Mouse (Mus musculus) hindbrain, embryonic 15.5 days (tissue): Measurements from ENCODE around the gene Mepce. TPM values are rescaled to one million over a fixed set of nuclear protein-coding genes. Genes with fewer than 3 reads are reported as not detected.

Source experiments
- ATAC-seq: fragments of 200-750 bp; cut with Nextera tagmentation; 2 replicates; pipeline ENCODE4 v1.8.0; 2017; ENCODE audit warnings: low read depth, moderate number of reproducible peaks, moderate TSS enrichment; ENCODE audit not compliant: low FRiP score
- H3K27ac ChIP-seq: fragments of 300-500 bp; sonication (generic); replicated peaks from 2 replicates; pipeline ENCODE4 v1.5.1; 2015; ENCODE audit warnings: mild to moderate bottlenecking, inconsistent platforms
- H3K27me3 ChIP-seq: fragments of 300-500 bp; sonication (generic); 2 replicates; pipeline ENCODE4 v1.6.1; 2015; ENCODE audit warnings: control low read depth, inconsistent platforms
- H3K36me3 ChIP-seq: fragments of 300-500 bp; sonication (generic); 2 replicates; pipeline ENCODE4 v1.6.1; 2015; ENCODE audit warnings: control low read depth, inconsistent platforms
- H3K4me1 ChIP-seq: fragments of 300-500 bp; sonication (generic); replicated peaks from 2 replicates; pipeline ENCODE4 v1.6.1; 2015; ENCODE audit warnings: control low read depth, inconsistent platforms
- H3K4me2 ChIP-seq: fragments of 300-500 bp; sonication (generic); 2 replicates; pipeline ENCODE4 v1.6.1; 2015; ENCODE audit warnings: moderate library complexity, mild to moderate bottlenecking, inconsistent platforms
- H3K4me3 ChIP-seq: fragments of 300-500 bp; sonication (generic); 2 replicates; pipeline ENCODE4 v1.5.1; 2015; ENCODE audit warnings: mild to moderate bottlenecking, inconsistent platforms
- H3K9ac ChIP-seq: fragments of 300-500 bp; sonication (generic); 2 replicates; pipeline ENCODE4 v1.6.1; 2015; ENCODE audit warnings: inconsistent platforms
- H3K9me3 ChIP-seq: fragments of 300-500 bp; sonication (generic); 2 replicates; pipeline ENCODE4 v1.6.1; 2016; ENCODE audit warnings: control low read depth, inconsistent platforms
- whole genome bisulfite sequencing: fragments of 180-500 bp; shearing (Covaris S2); methylation state at CpG from one replicate; pipeline ENCODE4 v1.1.7; 2015; 5-methylcytosine and 5-hydroxymethylcytosine counted together
- polyA plus RNA-seq: library from polyadenylated mRNA; unstranded; fragments of >200 nt; fragmentation: Nextera tagmentation; extraction: Ambion mirVana; gene quantifications from 2 replicates; pipeline ENCODE4 v1.2.1, GENCODE M21; 2015

Gene Mepce
- polyA plus RNA-seq, 1 experiment from 2014 or later, result 11.0 TPM

DNA sequence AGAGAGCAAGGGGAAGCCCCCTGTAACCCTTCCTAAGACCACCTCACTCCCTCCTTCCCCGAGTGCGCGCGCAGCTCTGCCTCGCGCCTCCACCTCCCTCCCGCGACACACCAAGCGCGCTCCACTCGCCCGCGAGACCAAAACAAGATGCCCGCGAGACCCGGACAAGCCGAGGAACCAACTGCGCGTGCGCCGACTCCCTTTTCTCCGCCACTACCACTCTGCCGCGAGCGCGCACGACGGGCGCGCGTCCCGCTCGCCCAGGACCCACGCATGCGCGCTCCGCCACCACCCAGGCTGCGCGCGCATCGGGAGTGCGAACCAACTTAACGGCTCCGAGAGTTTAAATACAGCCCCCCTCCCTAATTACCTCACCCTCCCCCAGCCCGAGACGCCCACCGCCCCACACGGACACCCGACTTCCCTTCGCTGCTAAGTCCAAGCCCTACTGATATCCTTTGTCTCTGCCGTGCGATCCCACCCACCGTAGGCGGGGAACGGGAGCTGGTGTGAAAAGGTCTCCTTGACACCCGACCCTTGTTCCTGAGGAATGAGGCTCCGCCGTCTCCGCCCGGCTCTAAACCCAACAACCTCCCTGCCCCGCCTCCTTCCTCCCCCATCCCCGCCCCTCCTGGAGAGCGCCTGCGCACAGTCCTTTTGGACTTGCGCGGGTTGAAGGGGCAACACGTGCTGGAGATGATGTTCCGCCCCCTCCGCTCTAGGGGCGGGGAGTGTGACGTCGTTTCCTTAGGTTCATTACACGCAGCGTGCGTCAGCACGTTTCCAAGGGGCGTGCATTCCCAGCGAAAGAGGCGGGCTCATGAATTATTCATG is 1.1 kb downstream of the Mepce start:
- Histone ChIP-seq H3K9me3 (no peaks in the 10 kb centered on the region), H3K4me3 (peak overlapping the region; percentile 77), H3K27me3 (no peaks in the 10 kb centered on the region; the same call in 1 of the 2 replicates), H3K4me2 (peak overlapping the region; percentile 79), H3K27ac (peak overlapping the region; percentile 99), H3K4me1 (peaks cover 47% of the 10 kb centered on the region), H3K36me3 (peaks cover 21% of the 10 kb centered on the region), H3K9ac (peak overlapping the region; percentile 93)
- ATAC-seq, result peak; percentile 90
- WGBS, result under 1% methylated on average over 76 of the region's 79 CpGs

DNA sequence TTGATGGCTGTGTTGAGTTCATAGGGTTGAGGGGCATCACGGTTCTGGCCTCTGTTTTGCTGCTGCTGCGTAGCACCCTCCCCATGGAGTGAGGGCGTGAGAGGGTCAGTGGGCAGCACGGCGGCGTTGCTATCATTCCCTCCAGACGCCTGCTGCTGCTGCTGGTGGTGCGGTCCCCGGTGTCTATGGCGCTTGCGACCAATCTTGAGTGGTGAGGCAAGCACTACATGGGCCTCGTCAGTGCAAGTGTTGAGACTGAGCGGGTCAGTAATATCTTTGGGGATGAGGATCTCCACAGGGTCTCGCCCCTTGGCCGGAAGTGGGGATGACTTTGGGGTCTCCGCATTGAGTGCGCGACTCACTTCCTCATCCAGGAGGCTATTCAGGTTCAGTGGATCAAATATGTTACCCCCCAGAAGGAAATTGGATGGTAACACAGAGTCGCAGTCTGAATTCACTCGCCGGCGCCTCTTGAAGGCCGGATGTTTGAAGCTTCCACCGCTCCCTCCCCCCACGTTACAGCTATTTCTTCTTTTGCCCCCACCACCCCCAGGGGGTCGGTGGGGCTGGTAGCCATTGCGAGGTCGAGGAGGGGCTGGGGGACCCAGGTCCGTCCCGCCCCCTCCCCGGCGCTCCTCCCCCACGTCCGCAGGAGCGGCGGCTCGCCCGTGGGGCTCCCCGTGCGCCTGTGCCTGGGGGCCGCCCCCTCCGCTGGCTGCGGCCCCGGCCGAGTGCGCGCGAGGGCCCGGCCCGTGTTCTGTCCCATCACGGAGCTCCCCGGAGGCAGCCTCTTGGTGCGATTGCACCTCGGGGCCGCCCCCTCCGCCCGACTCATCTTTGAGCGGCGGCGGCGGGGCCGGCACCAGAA is 2.1 kb downstream of the Mepce start:
- peaks cover 56% of the 10 kb centered on the region for H3K4me1 ChIP-seq
- H3K9ac ChIP-seq, result peak overlapping the region; percentile 93
- H3K4me3 ChIP-seq, result peak overlapping the region; percentile 77
- peak; percentile 9; the same call in 1 of the 2 replicates for ATAC-seq
- peaks cover 30% of the 10 kb centered on the region for H3K36me3 ChIP-seq
- no peaks in the 10 kb centered on the region for H3K9me3 ChIP-seq
- H3K27ac ChIP-seq, result peak overlapping the region; percentile 99
- H3K27me3 ChIP-seq, result no peaks in the 10 kb centered on the region; the same call in 1 of the 2 replicates
- WGBS, result 2% methylated on average over 44 of the region's 62 CpGs
- H3K4me2 ChIP-seq, result peak overlapping the region; percentile 79

DNA sequence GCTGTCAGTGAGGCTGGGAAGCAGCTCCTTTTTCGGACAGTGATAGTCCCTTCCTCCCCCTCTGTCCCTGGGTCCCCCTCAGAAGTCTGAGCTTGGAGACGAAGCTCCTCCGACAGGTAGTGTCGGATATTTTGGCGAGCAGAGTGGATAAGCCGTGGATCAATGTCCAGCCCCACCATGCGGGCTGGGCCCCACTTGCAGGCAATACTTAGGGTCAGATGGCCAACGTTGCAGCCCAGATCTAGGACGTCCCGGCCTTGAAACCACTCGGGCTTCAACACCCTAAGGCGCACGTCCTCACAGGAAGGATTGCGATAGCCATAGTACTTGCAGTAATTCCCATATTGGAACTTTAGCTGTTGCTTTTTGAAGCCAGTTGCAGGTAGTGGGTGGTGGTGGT is 2.9 kb downstream of the Mepce start:
- peaks cover 64% of the 10 kb centered on the region for H3K4me1 ChIP-seq
- WGBS, result 84% methylated on average over 14 of the region's 14 CpGs
- peak overlapping the region; percentile 79 for H3K4me2 ChIP-seq
- ATAC-seq, result no peak
- H3K9me3 ChIP-seq, result no peaks in the 10 kb centered on the region
- H3K36me3 ChIP-seq, result peaks cover 30% of the 10 kb centered on the region
- H3K9ac ChIP-seq, result peak overlapping the region; percentile 93
- H3K4me3 ChIP-seq, result peak overlapping the region; percentile 77
- H3K27ac ChIP-seq, result peak overlapping the region; percentile 99; the same call in 1 of the 2 replicates
- H3K27me3 ChIP-seq, result no peaks in the 10 kb centered on the region; the same call in 1 of the 2 replicates

DNA sequence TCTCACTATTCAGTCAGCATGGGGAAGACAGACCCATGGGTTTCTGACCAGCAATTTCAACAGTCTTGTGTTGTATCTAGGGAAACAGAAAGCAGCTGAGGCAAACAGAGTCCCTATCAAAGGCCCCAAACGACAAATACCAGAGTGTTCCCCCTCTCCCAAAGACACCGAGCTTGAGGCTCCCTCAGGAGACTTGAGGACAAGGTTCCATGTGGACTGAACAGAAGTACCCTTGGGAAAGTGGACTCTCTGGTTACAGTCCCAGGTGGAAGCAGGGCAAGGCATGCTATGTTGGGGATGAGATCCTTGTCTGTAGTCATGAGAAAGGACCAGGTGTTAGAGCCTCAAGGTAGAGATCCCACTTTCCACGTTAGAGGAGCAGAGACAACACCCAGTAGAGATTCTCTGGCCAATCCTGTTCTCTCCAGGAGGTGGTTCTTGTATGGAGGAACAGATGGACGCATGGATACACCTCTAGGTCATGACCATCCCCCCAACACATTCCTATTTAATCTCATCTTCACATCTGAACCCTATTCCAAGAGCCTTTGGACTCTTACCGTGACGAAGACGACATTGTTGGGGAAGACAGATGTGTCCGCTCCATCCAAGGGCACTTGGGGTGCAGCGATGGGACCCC is 3.4 kb downstream of the Mepce start:
- Histone ChIP-seq H3K4me1 (peaks cover 66% of the 10 kb centered on the region), H3K9me3 (no peaks in the 10 kb centered on the region), H3K4me2 (peak overlapping the region; percentile 79), H3K4me3 (peak overlapping the region; percentile 77), H3K9ac (peak overlapping the region; percentile 93), H3K27me3 (no peaks in the 10 kb centered on the region; the same call in 1 of the 2 replicates), H3K27ac (no peak overlapping the region), H3K36me3 (peaks cover 30% of the 10 kb centered on the region)
- ATAC-seq, result no peak
- 64% methylated on average over 9 of the region's 9 CpGs for WGBS

DNA sequence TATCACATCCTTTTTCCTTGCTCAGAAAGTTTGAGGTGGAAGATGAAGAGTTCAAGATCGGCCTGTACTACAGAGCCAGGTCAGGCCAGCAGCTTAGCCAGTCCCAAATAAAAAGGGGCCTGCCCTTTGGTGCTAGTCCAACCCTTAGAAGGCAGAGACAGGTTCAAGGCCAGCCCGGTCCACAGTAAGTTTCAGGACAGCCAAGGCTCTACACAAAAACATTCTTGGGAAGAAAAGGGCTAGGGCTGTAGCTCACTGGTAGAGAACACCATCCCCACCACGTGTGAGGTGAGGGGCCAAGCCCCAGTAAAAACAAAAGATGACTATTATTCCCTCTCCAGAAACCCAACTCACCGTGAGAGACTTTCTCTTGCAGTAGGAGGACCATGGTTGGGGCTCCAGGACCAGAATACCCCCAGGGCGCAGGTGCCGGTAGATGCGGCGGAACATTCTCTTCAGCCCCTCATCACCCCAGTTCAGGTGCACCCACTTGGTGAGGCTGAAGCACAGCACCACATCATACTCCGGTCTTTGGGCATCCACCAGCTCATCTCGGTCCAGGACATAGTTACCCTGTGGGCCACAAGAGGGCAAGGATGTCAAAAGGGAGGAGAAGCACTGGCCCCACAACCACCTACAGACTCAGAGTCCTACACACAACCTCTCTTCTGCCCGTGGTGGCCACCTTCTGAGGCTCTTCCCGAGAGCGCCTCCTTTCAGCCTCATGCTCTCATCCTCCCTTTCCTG is 4.5 kb downstream of the Mepce start:
- ATAC-seq, result no peak
- no peak overlapping the region for H3K27ac ChIP-seq
- peaks cover 64% of the 10 kb centered on the region for H3K4me1 ChIP-seq
- H3K9me3 ChIP-seq, result no peaks in the 10 kb centered on the region
- H3K4me3 ChIP-seq, result peak overlapping the region; percentile 77
- H3K9ac ChIP-seq, result peak overlapping the region; percentile 93; the same call in 1 of the 2 replicates
- H3K27me3 ChIP-seq, result no peaks in the 10 kb centered on the region
- WGBS, result 80% methylated on average over 13 of the region's 13 CpGs
- peaks cover 30% of the 10 kb centered on the region for H3K36me3 ChIP-seq
- H3K4me2 ChIP-seq, result peak overlapping the region; percentile 79

DNA sequence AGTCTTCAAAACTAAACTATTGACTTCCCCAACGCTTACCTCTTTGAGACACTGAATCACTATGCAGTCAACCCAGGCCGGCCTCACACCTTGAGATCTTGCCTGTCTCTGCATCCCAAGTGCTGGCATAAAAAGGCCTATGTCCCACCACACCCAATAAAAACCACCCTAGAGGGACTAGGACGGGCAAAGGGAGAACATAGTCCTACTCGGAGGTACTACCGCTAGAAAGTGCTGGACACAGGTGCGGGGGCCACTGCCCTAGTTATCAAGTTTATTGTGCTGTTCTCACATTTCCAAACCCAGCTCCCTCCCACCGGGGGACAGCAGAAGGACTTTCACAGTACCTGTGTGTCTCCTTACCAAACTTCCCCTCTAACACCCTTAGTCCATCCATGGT is 5.8 kb downstream of the Mepce start:
- H3K27ac ChIP-seq, result no peak overlapping the region
- H3K9me3 ChIP-seq, result no peaks in the 10 kb centered on the region
- H3K4me3 ChIP-seq, result no peak overlapping the region
- H3K27me3 ChIP-seq, result no peaks in the 10 kb centered on the region
- peaks cover 30% of the 10 kb centered on the region for H3K36me3 ChIP-seq
- no peak overlapping the region for H3K9ac ChIP-seq
- no peak overlapping the region for H3K4me2 ChIP-seq
- 96% methylated on average over 7 of the region's 7 CpGs for WGBS
- H3K4me1 ChIP-seq, result peaks cover 60% of the 10 kb centered on the region
- no peak for ATAC-seq

DNA sequence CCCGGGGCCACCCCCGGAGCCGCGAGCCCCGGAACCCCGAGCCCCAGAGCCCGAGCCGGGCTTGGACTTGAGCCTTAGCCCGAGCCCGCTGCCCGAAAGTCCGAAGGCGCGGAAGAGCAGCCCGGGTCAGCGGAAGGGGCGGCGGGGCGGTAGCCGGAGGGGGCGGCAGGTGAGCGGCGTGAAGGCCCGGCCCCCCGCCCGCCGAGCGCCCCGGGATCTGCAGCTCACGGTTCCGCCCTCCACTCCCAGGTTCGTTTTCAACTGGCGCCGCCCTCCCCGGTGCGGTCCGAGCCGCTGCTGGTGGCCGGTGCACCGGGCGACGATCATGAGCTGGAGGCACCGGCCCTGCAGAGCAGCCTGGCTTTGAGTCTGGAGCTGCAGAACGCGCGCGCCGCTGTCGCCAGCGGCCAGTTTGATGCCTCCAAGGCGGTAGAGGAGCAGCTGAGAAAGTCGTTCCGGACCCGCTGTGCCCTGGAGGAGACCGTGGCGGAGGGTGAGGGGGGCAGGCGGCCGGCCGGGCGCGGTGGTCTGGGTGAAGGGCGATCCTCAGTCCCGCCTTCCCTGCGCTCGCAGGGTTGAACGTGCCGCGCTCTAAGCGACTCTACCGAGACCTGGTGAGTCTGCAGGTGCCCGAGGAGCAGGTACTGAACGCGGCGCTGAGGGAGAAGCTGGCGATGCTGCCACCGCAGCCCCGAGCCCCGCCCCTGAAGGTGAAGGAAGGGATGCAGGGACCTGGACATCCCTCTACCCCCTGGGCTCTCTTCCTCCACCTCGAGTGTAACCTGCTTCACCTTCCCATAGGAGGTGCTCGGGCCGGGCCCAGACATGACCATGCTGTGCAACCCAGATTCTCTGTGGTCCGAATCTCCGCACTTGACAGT is 8.2 kb downstream of the Mepce start:
- Histone ChIP-seq H3K4me1 (peaks cover 49% of the 10 kb centered on the region), H3K9me3 (no peaks in the 10 kb centered on the region), H3K9ac (peak overlapping the region; percentile 91), H3K27me3 (no peaks in the 10 kb centered on the region), H3K4me2 (peak overlapping the region; percentile 83), H3K27ac (peak overlapping the region; percentile 89), H3K36me3 (peaks cover 30% of the 10 kb centered on the region), H3K4me3 (peak overlapping the region; percentile 86)
- ATAC-seq, result peak; percentile 7; the same call in 1 of the 2 replicates
- WGBS, result 1% methylated on average over 65 of the region's 83 CpGs

DNA sequence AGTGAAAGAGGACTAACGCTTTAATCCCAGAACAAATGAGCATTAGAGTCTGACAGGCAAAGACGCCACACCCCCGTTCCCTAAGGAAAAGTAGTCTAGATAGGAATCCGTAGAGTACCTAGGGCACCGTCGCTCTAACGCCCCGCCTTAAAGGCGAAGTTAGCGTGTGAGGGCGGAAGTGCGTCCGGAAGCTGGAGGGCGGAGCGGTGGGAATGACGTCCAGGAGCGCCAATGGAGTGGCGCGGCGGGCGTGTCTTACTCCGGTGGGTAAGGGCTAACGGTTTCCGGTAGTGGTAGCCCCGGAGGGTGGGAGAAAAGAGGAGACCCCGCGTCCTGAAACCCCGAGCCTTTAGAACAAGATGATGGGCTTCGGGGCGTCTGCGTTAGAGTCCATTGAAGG is 8.8 kb downstream of the Mepce start, which contains the start of gene Ppp1r35:
Gene Ppp1r35 (plus strand): TSS at position 215 of the 400 bp plus-strand sequence.
- Histone ChIP-seq H3K9ac (peak within 1 kb of the TSS; percentile 91), H3K27me3 (no peaks in the 10 kb centered on the region), H3K4me1 (peaks cover 42% of the 10 kb centered on the region), H3K4me3 (peak within 1 kb of the TSS; percentile 86), H3K27ac (peak within 1 kb of the TSS; percentile 89), H3K9me3 (no peaks in the 10 kb centered on the region), H3K4me2 (peak within 1 kb of the TSS; percentile 83), H3K36me3 (peaks cover 29% of the 10 kb centered on the region)
- ATAC-seq, result peak; percentile 95
- WGBS, result under 1% methylated on average over 31 of the region's 31 CpGs

DNA sequence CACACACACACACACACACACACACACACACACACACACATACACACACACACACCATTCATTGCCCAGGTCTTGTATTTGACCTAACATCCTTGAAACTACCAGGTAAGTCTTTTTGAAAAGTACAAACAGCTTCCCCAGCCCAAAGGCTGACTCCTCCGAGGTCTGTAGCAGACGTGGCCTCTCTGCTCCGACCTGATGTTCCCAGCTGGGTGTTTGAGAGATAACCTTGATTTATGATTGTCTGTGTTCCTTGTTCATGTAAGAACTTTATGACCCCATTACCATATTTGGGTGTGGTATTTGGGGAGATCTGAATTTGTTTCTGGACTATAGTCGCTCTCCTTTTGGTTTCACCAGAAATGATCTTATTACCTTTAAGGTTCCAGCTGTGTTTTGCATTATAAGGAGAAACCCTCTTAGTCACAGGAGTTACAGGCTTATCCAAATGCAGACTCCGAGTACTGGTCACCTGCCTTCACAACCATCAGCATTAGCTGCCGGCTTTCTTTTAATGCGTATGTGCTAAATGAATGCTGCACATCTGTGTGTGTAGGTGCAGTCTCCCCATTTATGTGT is 10.1 kb downstream of the Mepce start:
- Histone ChIP-seq H3K4me1 (peaks cover 29% of the 10 kb centered on the region), H3K27ac (peak overlapping the region; percentile 89; the same call in 1 of the 2 replicates)
- ATAC-seq, result no peak

DNA sequence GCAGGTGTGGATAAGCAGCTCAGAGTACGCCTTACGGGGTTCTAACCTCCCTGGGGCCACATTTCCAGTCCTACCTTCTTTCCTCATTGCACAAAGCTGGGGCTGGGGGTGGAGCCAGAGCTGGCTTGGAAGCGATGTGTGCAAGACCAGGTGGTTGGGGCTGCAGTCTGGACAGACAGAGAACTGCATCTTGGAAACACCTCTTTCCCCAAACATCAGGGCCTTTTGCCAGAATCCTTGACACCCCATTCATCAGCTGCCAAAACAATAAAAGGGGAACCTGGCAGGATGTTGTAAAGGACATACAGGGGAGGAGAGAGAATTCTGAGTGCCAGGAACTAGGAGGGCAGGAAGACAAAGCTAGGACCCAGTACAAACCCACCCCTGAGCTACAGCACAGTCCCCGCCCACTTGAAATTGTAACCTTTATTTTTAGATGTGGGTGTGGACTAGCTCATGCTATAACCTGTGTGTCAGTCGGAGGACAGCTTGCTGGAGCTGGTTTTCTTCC is 11.0 kb downstream of the Mepce start:
- Histone ChIP-seq H3K9me3 (no peaks in the 10 kb centered on the region), H3K27ac (no peak overlapping the region), H3K27me3 (no peaks in the 10 kb centered on the region), H3K4me3 (no peak overlapping the region), H3K9ac (no peak overlapping the region), H3K4me1 (peaks cover 21% of the 10 kb centered on the region), H3K36me3 (peaks cover 11% of the 10 kb centered on the region), H3K4me2 (no peak overlapping the region)
- ATAC-seq, result no peak
- 49% methylated on average over 5 of the region's 5 CpGs for WGBS

More for the DNA sequence above, 10.1 kb downstream of the Mepce start:
- H3K9ac ChIP-seq, result no peak overlapping the region
- no peak overlapping the region for H3K4me2 ChIP-seq
- H3K36me3 ChIP-seq, result peaks cover 19% of the 10 kb centered on the region
- H3K27me3 ChIP-seq, result no peaks in the 10 kb centered on the region
- WGBS, result 84% methylated on average over 7 of the region's 7 CpGs
- H3K9me3 ChIP-seq, result no peaks in the 10 kb centered on the region
- H3K4me3 ChIP-seq, result no peak overlapping the region
